Mouse (Mus musculus) limb, embryonic 14.5 days (tissue): ENCODE data around the gene Col2a1. TPM values are rescaled to one million over a fixed set of nuclear protein-coding genes. Genes with fewer than 3 reads are reported as not detected.

Source experiments
- ATAC-seq: fragments of 200-750 bp; cut with Nextera tagmentation; 2 replicates; pipeline ENCODE4 v1.8.0; 2017; ENCODE audit warnings: low read depth, moderate number of reproducible peaks, moderate TSS enrichment; ENCODE audit not compliant: low FRiP score
- DNase-seq: peaks from one replicate; pipeline ENCODE4 v3.0.0-alpha.2; 2015; ENCODE audit warnings: low spot score
- H3K27ac ChIP-seq: fragments of 300-500 bp; sonication (generic); replicated peaks from 2 replicates; pipeline ENCODE4 v1.5.1; 2014; ENCODE audit warnings: low read depth, mild to moderate bottlenecking, low read length, moderate library complexity, mixed read lengths
- H3K27me3 ChIP-seq: fragments of 300-500 bp; sonication (generic); 2 replicates; pipeline ENCODE4 v1.6.1; 2014; ENCODE audit warnings: low read length, mixed read lengths; ENCODE audit not compliant: control insufficient read depth, insufficient read depth
- H3K36me3 ChIP-seq: fragments of 300-500 bp; sonication (generic); 2 replicates; pipeline ENCODE4 v1.6.1; 2014; ENCODE audit warnings: mild to moderate bottlenecking, low read length, moderate library complexity, mixed read lengths; ENCODE audit not compliant: control insufficient read depth, insufficient read depth
- H3K4me1 ChIP-seq: fragments of 300-500 bp; sonication (generic); 2 replicates; pipeline ENCODE4 v1.6.1; 2014; ENCODE audit warnings: antibody characterized with exemption, low read length, mixed read lengths; ENCODE audit not compliant: control insufficient read depth, insufficient read depth
- H3K4me2 ChIP-seq: fragments of 300-500 bp; sonication (generic); replicated peaks from 2 replicates; pipeline ENCODE4 v1.6.1; 2014; ENCODE audit warnings: low read depth, mild to moderate bottlenecking, low read length, moderate library complexity; ENCODE audit not compliant: severe bottlenecking
- H3K4me3 ChIP-seq: fragments of 300-500 bp; sonication (generic); replicated peaks from 2 replicates; pipeline ENCODE4 v1.5.1; 2014; ENCODE audit warnings: low read length
- H3K9ac ChIP-seq: fragments of 300-500 bp; sonication (generic); 2 replicates; pipeline ENCODE4 v1.6.1; 2014; ENCODE audit warnings: mild to moderate bottlenecking, low read depth, low read length, moderate library complexity; ENCODE audit not compliant: severe bottlenecking
- H3K9me3 ChIP-seq: fragments of 300-500 bp; sonication (generic); 2 replicates; pipeline ENCODE4 v1.6.1; 2016; ENCODE audit warnings: low read length; ENCODE audit not compliant: control insufficient read depth
- POLR2A ChIP-seq: fragments of 200-500 bp; IDR thresholded peaks from 2 replicates; pipeline ENCODE4 v1.8.0; 2012; ENCODE audit warnings: inconsistent platforms, mild to moderate bottlenecking, moderate library complexity, borderline replicate concordance; ENCODE audit not compliant: insufficient read depth, insufficient read length; ENCODE audit errors: extremely low read depth
- WGBS: fragments of 180-500 bp; shearing (Covaris S2); extraction: QIAGEN DNeasy Blood & Tissue Kit; methylation state at CpG from one replicate; pipeline ENCODE4 v1.1.7; 2014; 5-methylcytosine and 5-hydroxymethylcytosine counted together
- polyA plus RNA-seq, 2 experiments: library from polyadenylated mRNA; depleted of rRNA in 1 of 2; stranded (reverse) in 1 of 2; unstranded in 1 of 2; fragments of >200 nt; fragmentation: Nextera tagmentation in 1 of 2; extraction: Ambion mirVana in 1 of 2; gene quantifications; 2 replicates each; pipeline versions ENCODE4 v1.2.1 to v1.2.3; 2012 to 2014

The Col2a1 gene
- polyA plus RNA-seq, 2 experiments, result 754 to 1,642 TPM

DNA sequence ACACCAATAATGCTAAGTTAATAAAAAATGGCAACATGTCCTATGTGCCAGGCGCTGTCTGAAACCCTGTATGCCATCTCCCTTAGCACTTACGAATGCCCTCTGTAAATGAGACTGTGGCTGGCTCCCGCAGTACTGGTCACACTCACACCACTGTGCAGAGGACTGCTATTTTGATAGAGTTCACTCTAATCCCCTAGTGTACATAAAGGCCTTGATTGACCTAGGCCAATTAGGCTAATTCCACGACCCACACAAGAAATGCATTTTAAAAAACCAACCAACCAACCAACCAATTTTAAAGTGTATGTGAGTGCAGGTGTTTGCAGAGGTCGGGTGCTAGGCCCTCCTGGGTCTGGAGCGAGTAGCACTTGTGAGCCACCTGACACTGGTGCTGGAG lies 25.3 kb upstream of the Col2a1 start:
- peaks cover 48% of the 10 kb centered on the region for H3K4me1 ChIP-seq
- WGBS, result 76% methylated on average over 6 of the region's 6 CpGs
- TF ChIP-seq POLR2A, result no peak
- ATAC-seq, result no peak
- H3K27ac ChIP-seq, result peak overlapping the region; percentile 39; the same call in 1 of the 2 replicates
- H3K9me3 ChIP-seq, result no peaks in the 10 kb centered on the region
- H3K4me2 ChIP-seq, result no peak overlapping the region
- no peak overlapping the region for H3K9ac ChIP-seq
- no peaks in the 10 kb centered on the region for H3K27me3 ChIP-seq
- no peak overlapping the region for H3K4me3 ChIP-seq
- peaks cover 3% of the 10 kb centered on the region; the same call in 1 of the 2 replicates for H3K36me3 ChIP-seq
- DNase-seq, result no peak

DNA sequence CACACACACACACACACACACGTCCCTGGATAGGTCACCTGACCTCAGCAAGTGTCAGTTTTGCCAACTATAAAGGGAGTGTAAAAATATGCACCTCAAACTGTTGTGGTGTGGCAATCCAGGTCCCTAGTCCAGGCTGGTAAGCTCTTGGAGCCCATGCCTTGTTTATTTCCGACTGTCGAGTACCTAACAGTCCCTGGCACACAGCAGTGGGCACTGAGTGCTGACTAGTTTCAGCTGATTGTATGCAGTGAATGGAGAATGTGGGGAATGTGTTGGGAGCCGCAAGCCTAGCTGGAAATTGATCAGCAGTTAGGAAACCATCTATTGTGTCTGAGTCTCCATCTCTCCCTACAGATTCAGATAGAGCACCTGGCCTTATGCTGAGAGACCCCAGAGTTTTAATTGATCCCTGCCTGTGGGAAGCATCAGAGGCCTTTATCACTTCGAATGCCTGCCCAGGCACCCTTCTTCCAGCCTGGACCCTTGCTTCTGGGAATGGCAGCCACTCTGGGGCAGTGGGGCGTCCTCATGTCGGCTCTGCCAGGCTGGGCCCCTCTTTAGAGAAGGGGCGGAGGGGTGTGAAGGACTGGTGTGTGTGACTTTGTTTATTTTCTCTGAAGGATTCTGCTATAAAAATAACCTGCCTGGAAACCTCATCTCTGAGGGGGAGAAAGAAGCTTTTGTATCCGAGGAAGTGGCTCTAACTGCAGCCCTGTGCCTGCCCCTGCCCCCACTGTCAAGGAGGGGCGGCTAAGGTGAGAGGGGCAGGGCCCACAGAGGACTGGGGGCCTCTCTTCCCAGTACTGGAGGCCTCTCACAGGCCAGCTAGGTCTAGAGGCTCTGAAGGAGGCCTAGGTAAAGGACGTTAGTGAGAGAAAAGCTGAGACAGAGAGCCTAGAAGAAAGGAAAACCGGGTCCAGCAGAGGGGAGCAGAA lies 22.7 kb upstream of the Col2a1 start:
- no peak overlapping the region for H3K4me3 ChIP-seq
- H3K27ac ChIP-seq, result peak overlapping the region; percentile 84
- no peaks in the 10 kb centered on the region for H3K36me3 ChIP-seq
- ATAC-seq, result peak; percentile 73
- H3K27me3 ChIP-seq, result no peaks in the 10 kb centered on the region
- peak overlapping the region; percentile 3; the same call in 1 of the 2 replicates for H3K4me2 ChIP-seq
- peaks cover 45% of the 10 kb centered on the region for H3K4me1 ChIP-seq
- no peak for TF ChIP-seq POLR2A
- 27% methylated on average over 12 of the region's 12 CpGs for WGBS
- H3K9me3 ChIP-seq, result no peaks in the 10 kb centered on the region
- peak overlapping the region; percentile 9; the same call in 1 of the 2 replicates for H3K9ac ChIP-seq
- DNase-seq, result peak; percentile 4

DNA sequence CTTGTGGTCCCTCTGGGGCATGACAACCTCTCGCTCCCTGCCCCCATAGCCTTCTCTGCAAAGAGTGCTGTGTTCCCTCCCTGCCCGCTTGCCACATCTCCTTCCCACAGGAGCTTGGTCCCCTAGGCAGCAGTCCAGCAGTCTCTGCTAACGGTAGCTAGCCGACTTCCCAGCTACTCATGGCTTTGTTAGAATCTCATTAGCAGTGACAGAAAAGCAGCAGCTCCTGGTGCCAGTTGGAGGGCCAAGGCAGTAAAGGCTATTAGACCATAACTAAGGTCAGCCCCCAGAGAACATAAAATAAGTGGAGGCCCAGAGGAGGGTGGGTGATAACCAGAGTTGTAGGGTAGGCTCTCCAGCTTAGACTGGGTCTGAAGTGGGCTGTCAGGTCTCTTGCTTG lies 21.1 kb upstream of the Col2a1 start:
- Histone ChIP-seq H3K4me3 (no peak overlapping the region), H3K4me1 (peaks cover 46% of the 10 kb centered on the region), H3K36me3 (no peaks in the 10 kb centered on the region), H3K9me3 (no peaks in the 10 kb centered on the region), H3K27ac (peak overlapping the region; percentile 84), H3K27me3 (no peaks in the 10 kb centered on the region), H3K9ac (no peak overlapping the region), H3K4me2 (0 out of 2 replicates have a peak overlapping the region, but pooled peaks have one; percentile 15)
- 34% methylated on average over 4 of the region's 4 CpGs for WGBS
- TF ChIP-seq POLR2A, result no peak
- no peak for ATAC-seq
- DNase-seq, result no peak

DNA sequence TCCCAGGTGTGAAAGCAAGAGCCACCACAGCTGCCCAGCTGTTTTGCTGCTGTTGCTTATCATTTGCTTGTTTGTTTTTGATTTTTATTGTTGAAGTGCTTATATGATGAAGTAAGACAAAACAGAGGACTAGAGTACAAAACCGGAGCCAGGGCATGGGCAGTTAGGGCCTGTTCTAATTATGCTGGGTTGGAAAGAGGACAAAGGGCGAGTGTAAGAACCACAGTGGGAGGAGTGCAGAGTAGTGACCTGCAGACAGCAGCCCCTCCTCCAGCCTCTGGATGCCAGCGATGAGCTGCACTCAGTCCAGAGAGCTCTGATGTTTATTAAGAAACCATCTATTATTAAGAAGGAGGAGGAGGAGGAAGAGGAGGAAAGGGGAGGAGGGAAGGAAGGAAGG lies 18.6 kb upstream of the Col2a1 start:
- H3K4me1 ChIP-seq, result peaks cover 34% of the 10 kb centered on the region

DNA sequence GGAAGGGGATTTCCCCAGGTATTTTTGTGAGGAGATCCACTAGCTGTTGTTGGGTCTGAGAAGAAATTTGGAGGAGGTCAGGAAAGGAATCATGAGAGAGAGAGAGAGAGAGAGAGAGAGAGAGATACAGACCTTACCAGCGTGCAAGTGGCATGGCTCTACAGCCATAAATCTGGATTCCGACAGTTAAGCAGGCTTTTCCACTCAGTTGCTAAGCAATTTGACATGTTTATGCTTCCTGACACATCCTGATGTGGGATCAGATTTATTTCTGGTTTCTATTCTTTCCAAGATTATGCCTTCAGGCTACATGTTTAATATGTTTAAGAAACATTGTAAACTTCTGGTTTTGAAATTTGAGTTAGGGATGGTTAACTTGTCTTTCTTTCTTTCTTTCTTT lies 17.4 kb upstream of the Col2a1 start:
- Histone ChIP-seq H3K36me3 (no peaks in the 10 kb centered on the region), H3K9ac (no peak overlapping the region), H3K27me3 (no peaks in the 10 kb centered on the region), H3K4me1 (peaks cover 23% of the 10 kb centered on the region), H3K27ac (peak overlapping the region; percentile 0; the same call in 1 of the 2 replicates), H3K4me3 (no peak overlapping the region), H3K9me3 (no peaks in the 10 kb centered on the region), H3K4me2 (no peak overlapping the region)
- 15% methylated on average over 2 of the region's 2 CpGs for WGBS
- ATAC-seq (no peak), DNase-seq (peak; percentile 58)
- no peak for TF ChIP-seq POLR2A

More for the DNA sequence above, 18.6 kb upstream of the Col2a1 start:
- TF ChIP-seq POLR2A, result no peak
- H3K27ac ChIP-seq, result no peak overlapping the region
- no peak overlapping the region for H3K4me3 ChIP-seq
- 33% methylated on average over 3 of the region's 3 CpGs for WGBS
- no peaks in the 10 kb centered on the region for H3K36me3 ChIP-seq
- no peak overlapping the region for H3K9ac ChIP-seq
- H3K4me2 ChIP-seq, result no peak overlapping the region
- H3K9me3 ChIP-seq, result no peaks in the 10 kb centered on the region
- H3K27me3 ChIP-seq, result no peaks in the 10 kb centered on the region
- DNase-seq (no peak), ATAC-seq (no peak)
